Mouse (Mus musculus) liver, embryonic 14.5 days (tissue): ENCODE data around the gene Prkci.

Experiments
- CTCF ChIP-seq: IDR thresholded peaks from 2 replicates; pipeline ENCODE4 v1.5.1; 2016; ENCODE audit warnings: antibody characterized with exemption, low read depth, control low read depth
- EP300 ChIP-seq: IDR thresholded peaks from 2 replicates; pipeline ENCODE4 v1.6.1; 2016; ENCODE audit warnings: antibody characterized with exemption, low read depth

DNA sequence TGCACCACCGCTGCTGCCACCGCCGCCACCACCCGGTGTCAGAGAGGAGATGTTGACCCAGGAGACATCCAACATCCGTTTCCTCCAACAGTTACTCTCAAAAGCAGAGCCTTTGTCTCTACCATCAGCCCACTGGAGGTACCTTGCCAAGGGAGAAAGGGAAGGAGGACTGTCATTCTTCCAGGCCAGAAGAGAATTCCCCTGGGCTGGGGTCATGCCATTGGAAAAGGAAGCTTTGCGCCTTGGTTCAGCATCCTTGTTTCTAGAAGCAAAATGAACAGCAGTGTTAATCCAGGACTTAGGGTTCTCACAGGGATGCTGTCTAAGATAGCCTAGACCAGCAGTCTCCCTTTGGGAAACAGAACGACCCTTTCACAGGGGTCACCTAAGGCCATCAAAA lies 66.8 kb downstream of the Prkci start:
- TF ChIP-seq CTCF: no peak
- TF ChIP-seq EP300: no peak
